Mouse (Mus musculus) T-cell, adult 66 days (primary cell): Measurements from ENCODE around the gene Cplx2. TPM values are rescaled to one million over a fixed set of nuclear protein-coding genes. Genes with fewer than 3 reads are reported as not detected.

Experiments used
- total RNA-seq, 2 experiments: library from RNA; stranded (reverse); gene quantifications; 3 replicates in 1 of 2; 4 replicates in 1 of 2; pipeline ENCODE4 v1.2.4; 2023

Cplx2 gene
- under 1 TPM; 0.17 to 0.47 TPM for total RNA-seq

DNA sequence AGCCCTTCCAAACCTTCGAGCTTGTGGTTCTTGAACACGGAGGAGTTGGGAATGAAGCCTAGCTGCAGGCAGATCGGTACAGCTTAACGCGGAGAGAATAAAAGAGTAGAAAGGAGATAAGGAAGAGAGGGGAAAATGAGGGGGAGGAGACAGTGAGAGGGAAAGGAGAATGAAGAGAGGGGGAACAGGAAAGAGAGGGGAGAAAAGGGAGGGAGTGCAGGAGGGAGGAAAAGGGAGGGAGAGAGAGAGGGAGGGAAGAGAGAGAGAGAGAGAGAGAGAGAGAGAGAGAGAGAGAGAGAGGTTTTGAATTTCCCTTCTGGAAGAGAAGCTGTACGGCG, at the start of gene Cplx2:
Gene Cplx2 (plus strand): TSS at position 301 of the 338 bp plus-strand sequence.

Other genes with a start within 250 kb of the Cplx2 start
- gene Hrh2, start 179.2 kb upstream of the Cplx2 start, total RNA-seq: 10 to 100 TPM; 14.3 to 16.2 TPM
- 10 to 100 TPM; 34.0 to 35.1 TPM for gene Thoc3, start 97.5 kb downstream of the Cplx2 start, total RNA-seq
- gene Simc1, start 132.4 kb downstream of the Cplx2 start, total RNA-seq: 10 to 100 TPM; 30.9 to 33.8 TPM
- gene 4833439L19Rik, start 194.1 kb downstream of the Cplx2 start, total RNA-seq: 10 to 100 TPM; 37.7 to 46.2 TPM
- 1 to 10 TPM; 1.9 to 3.9 TPM for gene Arl10, start 203.7 kb downstream of the Cplx2 start, total RNA-seq
- gene Nop16, start 218.7 kb downstream of the Cplx2 start, total RNA-seq: 10 to 100 TPM; 16.2 to 25.1 TPM
- 10 to 100 TPM; 84.3 to 84.7 TPM for gene Higd2a, start 218.9 kb downstream of the Cplx2 start, total RNA-seq
- 10 to 100 TPM; 35.8 to 40.6 TPM for gene Cltb, start 240.0 kb downstream of the Cplx2 start, total RNA-seq